Mouse (Mus musculus): ENCODE measurements around the gene Cyp4f39.

GRCm38 (mm10) chr17:32494601-32495000, 42.1 kb downstream of the Cyp4f39 start:
- TF ChIP-seq POLR2A (IDR thresholded peaks at IDR 0.05; ENCODE audit: control insufficient read depth in 1 of 2, insufficient read depth in 1 of 2, low read depth in 1 of 2, low read length in 2 of 2, poor library complexity in 1 of 2) (no peak), CTCF (IDR thresholded peaks at IDR 0.05 in 2 of 3, conservative IDR thresholded peaks at IDR 0.05 in 1 of 3; ENCODE audit: control insufficient read depth in 1 of 3, insufficient read depth in 1 of 3, low read depth in 2 of 3, low read length in 3 of 3, poor library complexity in 1 of 3, severe bottlenecking in 1 of 3) (peak; percentile 61 to 92 (median 79)), EP300 (IDR thresholded peaks at IDR 0.05; ENCODE audit: low read depth in 1 of 2, low read length in 2 of 2) (no peak)

Measured in MEL (cell line).